Mouse (Mus musculus) liver, embryonic 15.5 days (tissue): ENCODE results near the gene Sestd1. TPM values are rescaled to one million over a fixed set of nuclear protein-coding genes. Genes with fewer than 3 reads are reported as not detected.

Experiments used
- ATAC-seq: fragments of 200-750 bp; cut with Nextera tagmentation; 2 replicates; pipeline ENCODE4 v1.8.0; 2017; ENCODE audit warnings: moderate number of reproducible peaks, mild to moderate bottlenecking, moderate library complexity; ENCODE audit not compliant: insufficient read depth
- H3K27ac ChIP-seq: fragments of 300-500 bp; sonication (generic); replicated peaks from 2 replicates; pipeline ENCODE4 v1.5.1; 2015; ENCODE audit warnings: mild to moderate bottlenecking, inconsistent platforms
- H3K27me3 ChIP-seq: fragments of 300-500 bp; sonication (generic); 2 replicates; pipeline ENCODE4 v1.6.1; 2015; ENCODE audit warnings: mild to moderate bottlenecking, inconsistent platforms
- H3K36me3 ChIP-seq: fragments of 300-500 bp; sonication (generic); replicated peaks from 2 replicates; pipeline ENCODE4 v1.6.1; 2015; ENCODE audit warnings: moderate library complexity, mild to moderate bottlenecking, inconsistent platforms
- H3K4me1 ChIP-seq: fragments of 300-500 bp; sonication (generic); replicated peaks from 2 replicates; pipeline ENCODE4 v1.6.1; 2015; ENCODE audit warnings: inconsistent platforms
- H3K4me2 ChIP-seq: fragments of 300-500 bp; sonication (generic); 2 replicates; pipeline ENCODE4 v1.6.1; 2015; ENCODE audit warnings: moderate library complexity, mild to moderate bottlenecking, inconsistent platforms
- H3K4me3 ChIP-seq: fragments of 300-500 bp; sonication (generic); replicated peaks from 2 replicates; pipeline ENCODE4 v1.5.1; 2015; ENCODE audit warnings: mild to moderate bottlenecking, inconsistent platforms
- H3K9ac ChIP-seq: fragments of 300-500 bp; sonication (generic); 2 replicates; pipeline ENCODE4 v1.6.1; 2015; ENCODE audit warnings: moderate library complexity, mild to moderate bottlenecking, inconsistent platforms
- H3K9me3 ChIP-seq: fragments of 300-500 bp; sonication (generic); replicated peaks from 2 replicates; pipeline ENCODE4 v1.6.1; 2016; ENCODE audit warnings: inconsistent platforms
- WGBS: fragments of 180-500 bp; shearing (Covaris S2); methylation state at CpG from one replicate; pipeline ENCODE4 v1.1.7; 2015; ENCODE audit warnings: mixed read lengths; ENCODE audit not compliant: insufficient replicate concordance; 5-methylcytosine and 5-hydroxymethylcytosine counted together
- polyA plus RNA-seq: library from polyadenylated mRNA; unstranded; fragments of >200 nt; fragmentation: Nextera tagmentation; extraction: Ambion mirVana; gene quantifications from 2 replicates; pipeline ENCODE4 v1.2.1, GENCODE M21; 2015

Sestd1 gene
- polyA plus RNA-seq, result 0.58 and 0.67 TPM in 2 replicates

DNA sequence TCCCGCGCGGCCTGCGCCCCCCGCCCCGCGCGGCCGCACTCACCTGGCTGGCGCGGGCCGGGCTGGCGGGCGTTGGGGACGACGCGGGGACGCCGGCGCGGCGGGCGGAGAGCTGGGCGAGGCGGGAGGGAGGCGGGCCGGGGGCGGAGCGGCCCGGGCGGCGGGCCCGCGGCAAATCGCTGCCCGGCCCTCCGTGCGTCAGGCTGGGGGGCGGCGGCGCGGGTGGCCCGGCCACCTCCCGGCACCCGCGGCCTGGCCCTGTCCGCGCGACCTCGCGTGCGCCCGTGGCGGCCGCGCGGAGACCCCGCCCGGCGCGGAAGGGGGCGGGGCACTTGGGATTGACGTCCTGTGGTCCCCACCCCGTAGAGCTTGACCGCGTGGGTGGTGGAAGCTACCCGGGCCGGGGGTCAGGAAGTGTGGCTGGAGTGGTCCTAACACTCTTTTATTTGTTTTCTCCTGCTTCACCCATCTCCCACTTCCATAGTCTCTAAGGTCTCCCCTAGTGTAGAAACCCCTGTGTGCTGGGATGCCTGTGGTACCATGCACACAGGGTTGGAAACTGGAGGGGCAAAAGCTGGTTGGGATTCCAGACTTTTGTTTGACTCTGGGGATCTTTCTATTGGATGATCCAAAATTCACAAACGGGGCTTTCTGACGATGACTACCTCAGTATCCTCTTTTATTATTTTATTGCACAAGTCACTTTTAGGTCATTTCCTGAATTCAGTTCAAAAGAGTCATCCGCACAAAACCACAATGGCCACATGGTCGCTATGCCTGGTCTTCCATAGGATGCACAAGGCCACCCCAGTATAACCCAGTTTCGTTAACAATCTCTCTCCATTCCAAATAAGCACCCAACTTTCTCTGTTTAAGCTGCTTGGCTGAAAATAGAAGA is at the start of gene Sestd1:
Gene Sestd1, minus strand, starts transcription at position 81 of the 898 bp plus-strand sequence.
- peak within 1 kb of the TSS; percentile 58 for H3K4me3 ChIP-seq
- H3K27ac ChIP-seq, result no peak within 1 kb of the TSS
- peak within 1 kb of the TSS; percentile 37 for H3K9ac ChIP-seq
- H3K9me3 ChIP-seq, result no peaks in the 10 kb centered on the region
- peaks cover 39% of the 10 kb centered on the region for H3K27me3 ChIP-seq
- 3% methylated on average over 42 of the region's 73 CpGs for WGBS
- H3K4me2 ChIP-seq, result peak within 1 kb of the TSS; percentile 78
- H3K36me3 ChIP-seq, result no peaks in the 10 kb centered on the region
- ATAC-seq, result peak; percentile 60
- peaks cover 3% of the 10 kb centered on the region; the same call in 1 of the 2 replicates for H3K4me1 ChIP-seq

DNA sequence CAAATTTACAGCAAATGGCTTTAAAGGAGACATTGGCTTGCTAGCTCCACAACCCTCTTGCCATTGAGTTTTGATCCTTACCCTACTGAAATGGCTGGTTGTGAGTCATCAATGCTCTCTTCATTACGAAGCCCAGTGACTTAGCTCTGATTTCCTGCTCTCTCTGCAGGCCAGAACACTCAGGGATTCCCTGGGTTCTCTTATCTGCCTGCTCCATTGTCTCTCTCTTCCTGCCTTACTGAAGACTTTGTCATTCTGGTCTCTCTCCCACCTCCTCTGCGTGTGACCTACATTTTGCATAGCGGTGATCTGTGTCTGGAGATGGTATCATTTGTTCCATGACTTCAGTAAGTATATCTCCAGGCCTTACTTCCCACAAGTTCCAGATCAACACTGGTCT is 46.9 kb upstream of the Sestd1 start:
- ATAC-seq, result no peak
- Histone ChIP-seq H3K36me3 (no peaks in the 10 kb centered on the region), H3K4me1 (no peaks in the 10 kb centered on the region), H3K4me3 (no peak overlapping the region), H3K9ac (no peak overlapping the region), H3K27ac (no peak overlapping the region), H3K4me2 (no peak overlapping the region), H3K27me3 (no peaks in the 10 kb centered on the region; the same call in 1 of the 2 replicates), H3K9me3 (no peaks in the 10 kb centered on the region)
- 36% methylated on average over 3 of the region's 3 CpGs for WGBS

DNA sequence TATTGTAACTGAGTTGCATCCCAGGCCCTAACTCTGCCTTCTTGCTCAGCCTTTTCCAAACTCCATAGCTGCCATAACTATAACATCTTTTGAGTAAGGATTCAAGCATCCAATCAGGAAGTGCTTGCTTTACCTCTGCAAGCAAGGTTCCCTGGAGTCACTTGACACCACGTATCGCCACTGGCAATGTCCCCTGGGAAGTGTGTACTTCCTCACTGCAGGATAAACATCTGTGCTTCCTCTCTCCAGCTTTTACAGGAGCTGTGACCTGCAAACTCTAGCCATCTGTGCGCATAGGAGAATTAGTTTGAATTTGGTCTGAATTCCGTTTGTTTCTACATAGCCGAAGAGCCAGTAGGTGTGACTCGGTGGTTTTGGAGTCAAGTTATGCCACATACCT is 43.3 kb upstream of the Sestd1 start:
- H3K4me1 ChIP-seq, result no peaks in the 10 kb centered on the region
- H3K4me3 ChIP-seq, result no peak overlapping the region
- no peak for ATAC-seq

DNA sequence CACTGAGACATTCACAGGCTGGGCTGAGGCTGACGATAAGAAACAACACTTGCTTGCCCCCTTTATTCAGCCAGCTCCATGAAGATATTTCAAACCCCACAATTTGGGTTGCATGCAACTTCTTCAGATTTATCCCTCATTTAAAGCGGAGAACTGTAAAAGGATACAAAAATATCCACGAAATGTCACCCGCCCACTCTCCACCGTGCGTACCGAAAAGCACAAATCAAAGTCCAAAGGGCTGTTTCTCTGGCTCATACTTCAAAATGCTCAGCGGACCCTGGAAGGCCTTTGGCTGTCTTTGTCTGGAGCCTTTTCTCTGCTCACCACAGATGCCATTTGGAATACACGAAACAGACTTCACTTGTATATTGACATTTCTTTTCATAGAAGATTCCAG is 42.8 kb upstream of the Sestd1 start:
- no peaks in the 10 kb centered on the region for H3K27me3 ChIP-seq
- no peaks in the 10 kb centered on the region for H3K9me3 ChIP-seq
- 72% methylated on average over 9 of the region's 9 CpGs for whole genome bisulfite sequencing
- no peak for ATAC-seq
- H3K36me3 ChIP-seq, result no peaks in the 10 kb centered on the region
- H3K27ac ChIP-seq, result no peak overlapping the region
- no peak overlapping the region for H3K4me3 ChIP-seq
- no peak overlapping the region for H3K4me2 ChIP-seq
- H3K4me1 ChIP-seq, result no peaks in the 10 kb centered on the region
- no peak overlapping the region for H3K9ac ChIP-seq

More for the DNA sequence above, 43.3 kb upstream of the Sestd1 start:
- no peaks in the 10 kb centered on the region for H3K36me3 ChIP-seq
- WGBS, result 34% methylated on average over 6 of the region's 6 CpGs
- H3K27me3 ChIP-seq, result no peaks in the 10 kb centered on the region
- H3K27ac ChIP-seq, result no peak overlapping the region
- no peak overlapping the region for H3K4me2 ChIP-seq
- H3K9me3 ChIP-seq, result no peaks in the 10 kb centered on the region
- no peak overlapping the region for H3K9ac ChIP-seq

DNA sequence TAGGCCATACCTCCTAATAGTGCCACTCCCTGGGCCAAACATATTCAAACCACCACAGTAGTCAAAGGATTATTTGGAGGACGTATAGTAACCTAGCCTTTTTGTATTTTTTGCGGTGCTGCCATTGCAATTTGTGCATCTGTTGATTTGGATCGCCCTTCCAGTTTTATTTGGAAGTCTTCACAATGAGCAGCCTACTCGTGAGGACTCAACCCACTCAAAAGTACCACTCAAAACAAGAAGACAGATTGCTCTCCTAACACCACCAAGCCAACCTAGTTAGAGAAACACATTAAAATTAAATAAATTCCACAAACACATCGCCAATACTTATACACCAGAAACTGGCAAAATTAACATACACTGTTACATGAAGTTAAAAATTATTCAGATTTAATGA is 38.8 kb upstream of the Sestd1 start:
- no peak for ATAC-seq
- no peak overlapping the region for H3K9ac ChIP-seq
- no peaks in the 10 kb centered on the region for H3K4me1 ChIP-seq
- H3K4me3 ChIP-seq, result no peak overlapping the region
- no peaks in the 10 kb centered on the region for H3K27me3 ChIP-seq
- no peak overlapping the region for H3K27ac ChIP-seq
- WGBS, result 76% methylated on average over 5 of the region's 5 CpGs
- H3K4me2 ChIP-seq, result no peak overlapping the region
- no peaks in the 10 kb centered on the region for H3K36me3 ChIP-seq
- H3K9me3 ChIP-seq, result no peaks in the 10 kb centered on the region

DNA sequence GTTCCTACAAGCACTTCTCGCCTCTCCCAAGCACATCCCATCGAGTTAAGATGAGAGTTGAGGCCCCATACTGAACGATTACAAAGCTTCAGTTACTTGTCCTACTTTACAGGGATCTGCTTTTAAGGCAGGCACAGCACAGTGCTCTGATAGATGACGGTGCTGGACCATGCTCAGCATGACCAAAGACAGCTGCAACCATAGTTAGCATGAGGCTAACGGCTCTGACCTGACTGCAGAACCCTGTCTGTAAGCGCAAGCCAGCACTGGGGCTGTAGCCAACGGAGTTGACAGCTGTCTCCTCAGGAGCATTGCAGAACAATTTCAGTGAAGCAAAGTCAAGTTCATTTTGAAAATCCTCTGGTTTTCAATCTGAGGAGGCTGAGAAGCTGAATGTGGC is 36.6 kb upstream of the Sestd1 start:
- H3K36me3 ChIP-seq, result no peaks in the 10 kb centered on the region
- H3K27me3 ChIP-seq, result no peaks in the 10 kb centered on the region
- 45% methylated on average over 7 of the region's 7 CpGs for WGBS
- H3K27ac ChIP-seq, result no peak overlapping the region
- H3K4me1 ChIP-seq, result no peaks in the 10 kb centered on the region
- no peak overlapping the region for H3K9ac ChIP-seq
- ATAC-seq, result no peak
- no peaks in the 10 kb centered on the region for H3K9me3 ChIP-seq
- H3K4me2 ChIP-seq, result no peak overlapping the region
- H3K4me3 ChIP-seq, result no peak overlapping the region

DNA sequence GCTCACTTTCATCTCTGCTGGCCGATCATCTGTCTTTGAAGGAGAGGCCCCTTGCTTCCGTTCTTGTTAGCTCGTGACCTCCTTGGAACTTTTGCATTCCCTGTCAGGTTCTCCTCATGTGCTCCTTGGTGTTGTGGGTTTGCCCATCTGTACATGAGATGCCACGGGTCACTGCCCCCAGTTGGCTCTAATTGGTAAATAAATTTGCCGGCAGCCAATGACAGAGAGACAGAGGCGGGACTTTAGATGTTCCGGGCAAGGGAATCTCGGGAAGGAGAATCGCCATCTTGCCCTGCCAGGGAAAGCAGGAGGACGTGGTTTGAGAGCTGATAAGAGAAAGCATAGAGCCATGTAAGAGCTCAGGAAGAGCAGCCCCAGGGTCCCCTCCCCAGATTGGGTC is 33.5 kb upstream of the Sestd1 start:
- Histone ChIP-seq H3K9ac (no peak overlapping the region), H3K27ac (no peak overlapping the region), H3K9me3 (no peaks in the 10 kb centered on the region), H3K4me2 (no peak overlapping the region), H3K27me3 (no peaks in the 10 kb centered on the region), H3K4me3 (no peak overlapping the region), H3K4me1 (no peaks in the 10 kb centered on the region), H3K36me3 (no peaks in the 10 kb centered on the region)
- no peak for ATAC-seq
- 69% methylated on average over 10 of the region's 10 CpGs for WGBS

DNA sequence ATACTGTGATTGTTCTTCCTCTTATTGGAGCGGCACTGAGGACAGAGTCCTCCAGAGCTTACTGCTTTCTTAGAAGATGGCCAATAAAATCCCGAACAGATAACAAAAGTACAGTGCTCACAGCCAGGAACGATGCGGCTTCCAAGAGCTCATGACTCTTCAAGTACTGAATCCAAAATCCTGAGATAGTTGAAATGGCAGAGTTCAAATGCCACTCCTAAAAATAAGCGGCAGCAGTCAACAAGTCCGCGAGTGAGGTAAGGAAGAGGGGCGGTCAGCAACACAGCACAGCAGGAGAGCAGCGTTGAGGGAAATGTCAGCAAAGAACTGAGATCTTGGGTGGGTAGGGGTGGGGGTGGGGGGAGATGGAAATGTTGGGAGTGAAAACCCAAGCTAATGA is 32.2 kb upstream of the Sestd1 start:
- Histone ChIP-seq H3K9ac (no peak overlapping the region), H3K9me3 (no peaks in the 10 kb centered on the region), H3K27ac (no peak overlapping the region), H3K4me2 (no peak overlapping the region), H3K4me1 (no peaks in the 10 kb centered on the region), H3K27me3 (no peaks in the 10 kb centered on the region), H3K4me3 (no peak overlapping the region), H3K36me3 (no peaks in the 10 kb centered on the region)
- 70% methylated on average over 9 of the region's 9 CpGs for WGBS
- no peak for ATAC-seq

DNA sequence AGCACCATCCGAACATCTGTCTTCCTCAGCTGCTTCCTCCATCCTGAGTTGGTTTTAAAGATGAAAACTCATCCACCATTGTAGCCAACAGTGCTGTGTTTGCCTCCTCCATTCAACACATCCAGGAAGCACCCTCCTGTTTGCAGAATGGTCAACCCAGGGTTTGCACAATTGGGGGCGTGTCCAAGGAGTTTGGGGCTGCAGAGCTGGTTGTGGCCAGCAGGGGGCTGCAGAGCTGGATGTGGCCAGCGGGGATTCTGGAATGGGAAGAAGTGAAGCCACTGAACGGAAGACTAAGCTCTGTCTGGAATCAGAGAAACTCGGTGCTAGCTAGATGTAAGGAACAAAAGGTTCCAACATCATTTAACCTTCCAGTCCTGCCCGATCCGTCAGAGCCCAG is 28.9 kb upstream of the Sestd1 start:
- no peaks in the 10 kb centered on the region for H3K27me3 ChIP-seq
- H3K4me3 ChIP-seq, result no peak overlapping the region
- H3K9ac ChIP-seq, result no peak overlapping the region
- no peak overlapping the region for H3K27ac ChIP-seq
- no peak overlapping the region for H3K4me2 ChIP-seq
- H3K36me3 ChIP-seq, result no peaks in the 10 kb centered on the region
- no peak for ATAC-seq
- 42% methylated on average over 7 of the region's 7 CpGs for WGBS
- no peaks in the 10 kb centered on the region for H3K4me1 ChIP-seq
- H3K9me3 ChIP-seq, result no peaks in the 10 kb centered on the region

DNA sequence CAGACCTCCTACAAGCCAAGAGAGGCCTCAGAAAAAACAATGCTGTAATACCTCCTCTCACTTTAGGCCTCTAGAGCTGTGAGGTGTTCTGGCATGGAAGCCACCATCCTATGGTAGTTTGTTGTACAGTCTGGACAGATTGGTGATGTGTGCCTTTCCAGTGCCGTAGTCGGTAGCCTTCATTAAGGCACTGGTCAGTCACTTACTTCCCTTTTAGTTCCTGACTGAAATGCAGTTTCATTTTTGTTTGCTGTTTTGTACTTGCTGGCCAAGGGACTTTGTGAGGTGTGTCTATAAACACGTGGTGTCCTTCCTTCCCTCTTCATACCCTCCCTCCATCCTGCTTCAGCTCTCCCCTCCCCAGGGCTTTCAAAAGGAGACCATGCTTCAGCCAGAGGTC is 24.1 kb upstream of the Sestd1 start:
- Histone ChIP-seq H3K4me1 (no peaks in the 10 kb centered on the region), H3K27ac (no peak overlapping the region), H3K9me3 (no peaks in the 10 kb centered on the region), H3K27me3 (no peaks in the 10 kb centered on the region), H3K4me3 (no peak overlapping the region), H3K9ac (no peak overlapping the region), H3K36me3 (no peaks in the 10 kb centered on the region), H3K4me2 (no peak overlapping the region)
- WGBS, result 34% methylated on average over 3 of the region's 3 CpGs
- no peak for ATAC-seq

DNA sequence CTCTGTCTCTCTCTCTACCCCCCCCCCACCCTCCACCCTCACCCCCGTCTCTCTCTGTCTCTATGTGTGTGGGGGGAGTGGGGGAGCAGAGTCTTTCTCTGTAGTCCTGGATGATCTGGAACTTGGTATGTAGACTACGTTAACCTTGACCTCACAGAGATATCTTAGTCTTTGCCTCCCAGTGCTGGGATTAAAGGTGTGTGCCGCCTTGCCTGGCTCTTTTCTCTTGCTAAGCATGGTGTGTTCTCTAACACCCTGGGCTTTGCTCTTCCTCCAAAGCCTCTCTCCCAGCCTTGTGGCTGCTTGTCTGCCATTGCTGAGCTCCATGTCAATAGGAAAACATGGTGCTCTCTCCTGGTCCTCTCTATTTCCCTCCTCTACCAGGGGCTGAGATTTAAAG is 23.3 kb upstream of the Sestd1 start:
- no peak for ATAC-seq
- H3K9me3 ChIP-seq, result no peaks in the 10 kb centered on the region
- 55% methylated on average over 3 of the region's 3 CpGs for WGBS
- no peak overlapping the region for H3K27ac ChIP-seq
- no peaks in the 10 kb centered on the region for H3K27me3 ChIP-seq
- no peak overlapping the region for H3K4me2 ChIP-seq
- H3K9ac ChIP-seq, result no peak overlapping the region
- no peaks in the 10 kb centered on the region for H3K4me1 ChIP-seq
- no peaks in the 10 kb centered on the region for H3K36me3 ChIP-seq
- H3K4me3 ChIP-seq, result no peak overlapping the region
